Mouse (Mus musculus) layer of hippocampus, adult 8-10 months (tissue): ENCODE data around the gene Foxa2. TPM values are rescaled to one million over a fixed set of nuclear protein-coding genes. Genes with fewer than 3 reads are reported as not detected.

Experiments
- DNase-seq, 2 experiments: peaks; one replicate each; pipeline ENCODE4 v3.0.0; 2022; ENCODE audit warnings: low spot score in 2 of 2
- total RNA-seq, 4 experiments: library from RNA; stranded (reverse); gene quantifications; 2 replicates each; pipeline ENCODE4 v1.2.4; 2022

The Foxa2 gene
- not detected for total RNA-seq

DNA sequence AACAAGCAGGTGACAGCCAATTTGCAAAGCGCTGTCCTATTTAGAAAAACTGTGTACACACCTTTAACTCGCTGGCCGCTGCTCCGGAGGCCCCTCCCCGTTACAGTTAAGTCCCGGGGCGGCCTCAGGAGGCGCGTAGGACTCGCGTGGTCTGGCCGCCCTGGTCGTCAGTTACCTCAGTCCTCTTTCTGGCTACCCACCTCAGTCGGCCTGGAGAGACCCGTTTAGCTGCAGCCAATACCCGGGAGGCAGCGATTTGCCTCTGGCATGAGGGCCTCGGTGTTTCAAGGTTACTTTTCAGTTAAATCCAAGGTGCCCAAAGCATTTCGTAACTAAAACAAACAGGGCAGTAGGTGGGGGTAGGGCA lies at the start of gene Foxa2:
TSS of gene Foxa2 (minus strand) at position 171 of the 367 bp plus-strand sequence.
- no peak for DNase-seq

DNA sequence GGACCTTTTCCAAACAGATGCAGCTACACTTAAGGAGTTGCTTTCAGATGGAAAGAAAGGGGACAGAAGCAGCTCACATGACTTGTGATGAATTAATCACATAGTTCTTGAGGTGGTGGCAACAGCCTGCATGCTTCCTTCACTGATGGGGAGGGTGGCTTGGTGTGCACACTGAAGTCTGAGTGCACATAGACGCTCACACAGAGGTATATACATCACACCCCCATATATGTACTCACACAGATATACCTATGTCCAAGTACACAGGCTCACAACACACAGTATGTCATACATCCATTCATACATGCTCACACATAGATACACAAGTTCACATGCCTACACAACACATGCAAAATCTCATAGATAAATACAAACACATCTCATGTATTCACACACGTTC lies 45.3 kb upstream of the Foxa2 start:
- no peak for DNase-seq

DNA sequence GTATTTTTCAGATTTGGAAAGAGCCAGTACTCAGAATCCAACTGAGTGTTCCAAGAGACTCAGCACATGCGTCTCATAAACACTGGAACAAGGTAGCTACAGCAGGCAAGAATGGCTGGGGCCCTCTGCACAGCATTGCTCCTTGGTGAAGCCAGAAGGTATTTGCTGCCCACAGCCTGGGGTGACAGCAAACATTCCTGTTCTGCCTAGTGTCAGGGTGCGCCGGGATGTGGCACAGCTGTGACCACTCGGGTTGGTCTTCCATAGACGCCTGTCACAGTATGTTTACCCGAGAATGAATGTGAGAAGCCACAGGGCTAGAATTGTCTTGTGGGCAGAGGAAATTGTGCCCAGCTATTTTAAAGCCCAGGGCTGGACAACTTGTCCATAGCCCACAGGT lies 44.9 kb upstream of the Foxa2 start:
- no peak for DNase-seq

DNA sequence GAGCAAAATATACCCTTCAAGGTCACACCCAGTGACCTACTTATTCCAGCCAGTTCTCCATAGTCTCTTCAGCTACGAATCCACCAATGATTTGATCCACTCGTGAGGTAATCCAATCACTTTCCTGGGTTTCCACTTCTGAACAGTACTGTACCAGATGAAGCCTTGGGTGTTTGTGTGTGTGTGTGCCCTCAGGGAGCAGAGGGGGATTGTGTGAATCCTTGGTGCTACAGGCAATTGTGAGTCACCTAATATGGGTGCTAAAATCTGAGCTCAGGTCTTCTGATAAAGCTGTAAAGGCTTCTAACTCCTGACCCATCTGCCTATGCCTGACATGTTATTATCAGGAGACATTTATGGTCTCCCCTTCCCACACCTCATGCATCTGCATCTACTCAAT lies 43.3 kb upstream of the Foxa2 start:
- DNase-seq = no peak

DNA sequence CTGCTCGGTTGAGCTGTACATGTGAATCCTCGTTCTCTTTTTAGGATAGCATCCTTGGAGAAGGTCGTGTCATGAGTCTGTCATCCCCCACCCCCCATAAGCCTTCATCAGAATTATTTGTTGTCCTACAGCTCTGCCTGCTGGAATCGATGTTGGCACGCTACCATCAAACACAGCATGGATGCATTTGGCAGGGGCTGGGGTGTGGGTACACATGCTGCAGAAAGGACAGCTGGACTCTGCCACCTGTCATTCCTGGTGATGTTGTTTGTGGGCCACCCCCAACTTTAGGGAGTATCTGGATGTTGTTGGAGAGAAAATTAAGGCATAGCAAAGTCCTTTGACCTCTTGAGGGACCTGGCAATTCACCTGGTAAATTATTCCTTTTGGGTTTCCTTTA lies 38.8 kb upstream of the Foxa2 start:
- peak in 1 of 2 experiments; percentile 11 for DNase-seq

DNA sequence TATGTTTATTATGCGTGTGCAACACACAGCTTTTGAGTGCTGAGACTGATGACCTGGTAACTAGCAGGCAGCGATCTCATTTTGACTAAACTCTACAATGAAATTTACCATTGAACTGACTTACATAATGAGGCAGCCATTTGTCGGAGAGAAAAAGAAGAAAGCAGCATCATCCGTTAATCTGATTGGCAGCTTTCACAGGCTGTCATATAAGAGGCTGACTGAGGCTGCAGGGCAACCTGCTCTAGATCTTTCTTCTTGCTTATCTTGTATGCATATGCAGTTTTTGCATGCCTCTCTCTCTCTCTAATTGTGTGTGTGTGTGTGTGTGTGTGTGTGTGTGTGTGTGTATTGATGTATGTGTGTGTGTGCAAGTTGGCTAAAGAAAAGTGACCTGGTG lies 38.4 kb upstream of the Foxa2 start:
- no peak for DNase-seq

DNA sequence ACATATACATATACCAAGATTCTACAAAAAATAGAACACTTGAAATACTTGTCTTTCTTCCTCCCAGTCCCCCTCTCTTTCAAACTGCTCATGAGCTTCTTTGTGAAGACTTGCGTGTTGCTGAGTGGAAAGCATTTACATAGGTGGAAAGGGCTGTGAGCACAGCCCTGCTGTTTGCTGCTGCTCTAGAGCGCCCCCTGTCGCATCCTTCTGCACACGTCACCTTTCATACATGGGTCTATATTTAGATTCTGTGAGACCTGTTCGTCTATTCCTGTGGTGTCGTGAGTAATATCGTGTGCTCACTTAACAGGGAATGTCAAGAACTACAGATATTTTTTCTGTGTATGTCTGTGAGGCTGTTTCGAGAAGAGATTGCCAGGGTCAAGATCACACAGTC lies 35.5 kb upstream of the Foxa2 start:
- DNase-seq = peak in 1 of 2 experiments; percentile 9

DNA sequence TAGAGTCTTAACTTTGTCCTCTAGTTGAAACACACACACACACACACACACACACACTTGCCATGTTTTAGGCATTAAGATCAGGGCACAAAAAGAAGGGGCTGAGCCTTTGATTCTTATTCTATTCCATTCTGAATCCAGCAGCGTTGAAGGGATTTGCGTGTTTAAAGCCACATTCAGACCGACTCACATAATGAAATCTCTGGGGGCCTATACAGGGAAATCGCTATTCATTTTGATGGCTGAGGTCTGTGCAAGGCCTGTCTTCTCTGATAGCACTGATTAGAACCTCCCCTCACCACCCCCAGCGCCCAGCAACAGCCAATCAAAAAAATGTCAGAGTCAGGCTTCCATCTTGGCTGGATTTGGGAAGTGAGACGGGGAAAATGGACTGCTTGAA lies 13.9 kb upstream of the Foxa2 start:
- no peak for DNase-seq

DNA sequence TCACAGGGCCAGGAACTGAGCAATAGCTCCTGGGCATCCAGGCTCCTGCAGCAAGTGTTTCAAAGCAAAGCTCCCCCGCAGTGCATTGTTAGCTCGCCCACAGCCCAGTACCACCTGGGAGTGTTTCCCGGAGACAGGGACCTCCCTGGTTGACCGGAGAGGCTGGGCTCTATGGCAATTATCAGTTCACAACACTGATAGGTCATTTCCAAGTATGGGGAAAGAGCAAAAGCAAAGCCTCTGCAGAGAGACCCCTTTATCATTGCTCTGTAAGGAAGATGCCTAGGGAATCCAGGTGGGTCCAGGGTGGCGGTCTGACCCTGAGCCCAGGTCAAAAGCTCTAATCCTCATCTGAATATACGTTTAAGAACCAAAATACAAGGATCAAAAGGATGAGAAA lies 6.6 kb upstream of the Foxa2 start:
- no peak for DNase-seq

DNA sequence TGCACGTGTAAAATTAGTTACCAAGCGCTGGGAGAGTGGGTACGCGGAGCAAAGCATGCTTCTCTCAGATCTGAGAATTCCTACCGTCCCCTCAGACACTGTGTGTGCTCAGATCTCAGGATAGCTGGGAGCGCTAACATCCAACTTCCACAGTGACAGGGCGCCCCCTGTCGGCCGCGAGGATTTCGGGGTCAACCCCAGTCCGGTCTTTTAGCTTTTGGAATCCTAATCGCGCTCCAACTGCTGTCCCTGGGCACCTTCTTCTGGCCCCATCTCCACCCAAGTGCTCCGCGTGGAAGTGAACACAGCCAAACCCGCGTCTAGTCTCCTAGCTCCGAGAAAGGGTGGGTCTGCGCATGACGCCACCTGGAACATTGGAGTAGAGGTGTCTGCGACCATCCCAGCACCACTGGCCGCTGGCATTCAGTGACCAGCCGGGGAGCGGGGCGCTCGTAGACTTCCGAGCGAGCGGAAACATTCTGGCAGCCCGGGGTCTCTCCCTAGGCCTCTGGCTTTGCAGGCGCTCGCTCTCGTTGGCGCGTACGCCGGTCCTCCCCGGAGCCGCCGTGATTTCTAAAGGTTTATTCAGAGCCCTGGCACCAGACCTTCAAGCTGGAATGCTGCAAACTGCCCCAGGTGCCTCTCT lies 1.8 kb upstream of the Foxa2 start:
- peak in 1 of 2 experiments; percentile 34 for DNase-seq

DNA sequence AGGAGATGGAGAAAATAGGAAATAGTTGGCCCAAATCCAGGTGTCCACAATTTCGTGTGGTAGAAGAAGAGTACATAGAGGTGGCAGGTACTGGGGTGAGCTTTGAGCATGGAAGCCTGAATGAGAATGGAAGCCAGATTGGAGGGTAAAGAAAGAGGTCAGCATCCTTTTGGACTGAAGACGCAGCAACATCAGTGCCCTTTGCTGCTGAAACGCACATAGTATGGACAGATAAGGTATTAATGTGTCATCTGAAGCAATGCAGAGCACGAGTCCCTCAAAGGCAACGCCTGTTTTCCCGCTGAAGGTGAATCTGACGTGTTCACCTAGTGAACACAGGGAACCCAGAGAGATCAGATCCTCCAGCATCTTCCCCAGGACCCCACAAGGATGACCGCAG lies 842 bp upstream of the Foxa2 start:
- DNase-seq = no peak

DNA sequence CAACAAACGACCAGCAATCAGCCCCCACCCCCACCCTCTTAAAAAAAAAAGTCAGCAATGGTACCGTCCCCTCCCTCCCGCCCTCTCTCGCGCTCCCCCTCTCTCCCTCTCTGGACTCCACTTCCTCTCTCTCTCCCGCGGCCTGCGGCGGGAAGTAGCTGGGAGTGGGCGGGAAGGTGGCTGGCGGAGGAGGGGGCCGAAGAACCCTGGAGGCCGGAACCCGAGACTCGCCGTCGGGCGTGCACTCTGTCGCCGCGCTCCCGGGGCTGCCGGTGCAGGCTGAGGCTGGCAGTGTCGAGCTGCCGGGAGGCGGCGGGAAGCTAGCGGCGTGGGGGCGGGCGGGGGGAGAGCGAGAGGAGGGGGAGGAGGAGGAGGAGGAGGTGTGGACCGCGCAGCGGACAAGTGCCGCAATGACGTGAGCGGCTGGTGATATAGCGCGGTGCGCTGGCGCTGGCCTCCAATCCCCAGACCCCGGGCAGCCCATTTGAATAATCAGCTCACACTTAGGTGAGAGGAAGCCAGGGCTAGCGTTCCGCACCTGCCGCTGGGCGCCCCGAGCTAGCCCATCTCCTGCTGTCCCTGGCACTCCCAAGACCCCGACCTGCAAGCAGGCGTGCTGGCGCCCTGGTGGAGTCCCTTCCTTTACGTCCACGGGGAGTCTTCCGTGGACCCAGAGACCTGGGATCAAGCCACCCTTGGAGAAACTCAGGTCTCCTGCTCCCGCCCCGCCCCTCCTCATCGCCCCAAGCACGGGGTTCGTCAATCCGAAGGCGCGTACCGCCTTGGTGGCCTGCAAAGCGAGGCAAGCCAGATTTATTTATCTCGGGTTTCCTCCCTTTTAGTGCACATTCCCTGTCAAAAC lies 601 bp downstream of the Foxa2 start:
- DNase-seq = no peak

DNA sequence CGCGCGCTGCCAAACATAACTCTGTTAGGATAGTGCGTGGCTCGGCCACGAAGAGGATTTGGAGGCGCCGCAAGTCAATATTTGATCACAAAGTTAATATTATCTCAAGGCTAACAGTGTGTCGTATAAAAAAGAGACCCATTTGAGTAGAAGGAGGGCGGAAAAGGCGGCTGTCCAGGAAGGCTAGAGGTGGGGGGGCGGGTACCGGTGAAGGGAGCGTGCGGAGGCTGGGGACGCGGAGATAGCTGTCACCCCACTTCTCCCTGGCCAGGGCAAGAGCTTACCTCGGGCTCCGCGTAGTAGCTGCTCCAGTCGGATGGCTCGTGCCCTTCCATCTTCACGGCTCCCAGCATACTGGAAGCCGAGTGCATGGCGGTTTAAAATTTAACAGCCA lies 1.2 kb downstream of the Foxa2 start:
- no peak for DNase-seq

DNA sequence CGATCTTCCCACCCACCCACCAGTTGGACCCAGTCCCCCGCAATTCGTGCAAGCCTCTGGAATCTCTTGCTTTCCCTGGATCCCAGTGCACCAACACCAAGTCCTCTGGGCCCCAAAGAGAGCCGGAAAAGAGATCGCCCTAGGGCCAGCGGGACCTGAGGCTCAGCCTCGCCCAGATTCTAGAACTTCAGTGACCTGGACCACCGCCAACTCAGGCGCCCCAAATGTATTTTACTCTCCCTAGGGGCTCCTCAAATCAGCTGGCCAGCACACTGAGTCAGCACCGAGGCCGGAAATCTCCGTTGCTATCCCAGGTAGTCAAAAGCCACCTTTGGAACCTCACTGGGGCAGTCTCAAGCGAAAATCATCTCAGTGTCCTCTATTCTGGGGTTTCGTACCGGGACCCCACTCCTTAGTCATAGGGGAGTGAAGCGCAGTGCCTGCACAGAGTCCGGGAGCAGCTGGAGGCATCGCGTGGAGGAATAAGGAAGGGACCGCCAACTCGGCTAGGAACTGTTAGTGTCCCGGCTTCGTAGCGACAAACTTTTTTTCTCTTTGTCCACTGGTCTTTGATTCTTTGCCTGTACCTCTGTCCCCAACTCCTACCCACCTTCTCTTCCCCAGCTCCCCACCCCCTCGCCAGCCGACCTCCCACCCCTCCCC lies 1.8 kb downstream of the Foxa2 start:
- DNase-seq = no peak

DNA sequence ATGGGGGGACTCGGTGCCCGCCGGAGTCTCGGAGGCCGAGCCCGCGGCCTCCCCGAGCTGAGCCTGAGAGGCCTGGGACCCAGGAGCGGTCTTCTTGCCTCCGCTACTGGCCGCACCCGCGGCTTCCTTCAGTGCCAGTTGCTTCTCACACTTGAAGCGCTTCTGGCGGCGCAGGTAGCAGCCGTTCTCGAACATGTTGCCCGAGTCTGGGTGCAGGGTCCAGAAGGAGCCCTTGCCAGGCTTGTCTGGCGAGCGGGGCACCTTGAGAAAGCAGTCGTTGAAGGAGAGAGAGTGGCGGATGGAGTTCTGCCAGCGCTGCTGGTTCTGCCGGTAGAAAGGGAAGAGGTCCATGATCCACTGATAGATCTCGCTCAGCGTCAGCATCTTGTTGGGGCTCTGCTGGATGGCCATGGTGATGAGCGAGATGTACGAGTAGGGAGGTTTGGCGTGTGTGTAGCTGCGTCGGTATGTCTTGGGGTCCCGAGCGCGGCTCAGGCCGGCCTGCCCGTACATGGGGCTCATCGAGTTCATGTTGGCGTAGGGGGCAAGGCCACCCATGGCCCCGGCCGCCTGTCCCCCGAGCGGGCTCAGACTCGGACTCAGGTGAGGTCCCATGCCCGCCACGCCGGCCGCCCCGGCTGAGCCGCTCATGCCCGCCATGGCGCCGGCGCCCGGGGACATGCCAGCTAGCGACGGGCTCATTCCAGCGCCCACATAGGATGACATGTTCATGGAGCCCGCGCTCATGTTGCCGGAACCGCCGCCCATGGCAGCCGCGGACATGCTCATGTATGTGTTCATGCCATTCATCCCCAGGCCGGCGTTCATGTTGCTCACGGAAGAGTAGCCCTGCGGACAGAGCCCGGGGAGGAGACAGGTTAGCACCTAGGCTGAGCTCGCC lies 2.5 kb downstream of the Foxa2 start:
- DNase-seq = no peak

DNA sequence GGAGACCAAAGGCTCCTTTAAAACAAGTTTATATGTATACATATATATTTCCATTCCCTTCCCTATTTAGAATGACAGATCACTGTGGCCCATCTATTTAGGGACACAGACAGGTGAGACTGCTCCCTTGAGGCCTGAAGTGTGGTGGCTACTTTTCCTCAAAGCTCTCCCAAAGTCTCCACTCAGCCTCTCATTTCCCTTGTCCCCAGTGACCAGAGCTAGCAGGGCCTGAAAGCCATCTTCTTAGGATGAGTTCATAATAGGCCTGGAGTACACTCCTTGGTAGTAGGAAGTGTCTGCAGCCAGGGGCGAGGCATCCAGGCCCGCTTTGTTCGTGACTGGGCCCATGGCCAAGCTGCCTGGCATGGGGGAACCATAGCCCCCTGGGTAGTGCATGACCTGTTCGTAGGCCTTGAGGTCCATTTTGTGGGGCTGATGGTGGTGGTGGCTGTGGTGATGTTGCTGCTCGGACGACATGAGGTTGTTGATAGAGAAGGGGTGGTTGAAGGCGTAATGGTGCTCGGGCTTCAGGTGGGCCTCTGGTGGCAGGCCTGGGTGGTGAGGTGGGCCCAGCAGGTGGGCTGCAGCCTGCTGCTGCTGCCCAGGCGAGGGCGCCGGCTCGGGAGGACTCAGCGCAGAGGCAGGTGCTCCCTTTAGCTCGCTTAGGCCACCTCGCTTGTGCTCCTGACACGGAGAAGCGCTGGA lies 3.3 kb downstream of the Foxa2 start:
- no peak for DNase-seq

DNA sequence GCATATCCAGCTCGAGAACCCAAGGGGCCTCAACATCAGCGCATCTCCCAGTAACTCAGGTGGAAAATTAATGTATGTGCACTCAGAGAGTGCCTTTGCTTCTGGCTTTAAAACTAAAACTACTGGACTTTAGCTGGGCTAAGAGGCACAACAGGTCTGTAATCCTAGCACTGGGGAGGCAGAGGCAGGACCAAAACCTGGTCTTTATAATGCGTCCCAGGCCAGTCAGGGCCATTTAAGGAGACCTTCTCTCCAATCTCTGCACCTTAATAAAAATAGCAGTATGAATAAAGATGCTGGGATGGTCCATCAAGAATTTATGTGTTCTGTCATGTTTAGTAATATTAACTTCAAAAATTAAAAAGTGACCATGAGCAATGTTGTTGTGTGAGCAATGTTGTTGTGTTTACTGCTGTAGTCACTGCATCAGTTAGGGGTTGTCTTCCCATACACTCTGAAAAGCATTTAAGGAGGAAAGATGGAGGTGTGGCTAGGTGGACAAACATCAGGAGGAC lies 4.6 kb downstream of the Foxa2 start:
- no peak for DNase-seq

DNA sequence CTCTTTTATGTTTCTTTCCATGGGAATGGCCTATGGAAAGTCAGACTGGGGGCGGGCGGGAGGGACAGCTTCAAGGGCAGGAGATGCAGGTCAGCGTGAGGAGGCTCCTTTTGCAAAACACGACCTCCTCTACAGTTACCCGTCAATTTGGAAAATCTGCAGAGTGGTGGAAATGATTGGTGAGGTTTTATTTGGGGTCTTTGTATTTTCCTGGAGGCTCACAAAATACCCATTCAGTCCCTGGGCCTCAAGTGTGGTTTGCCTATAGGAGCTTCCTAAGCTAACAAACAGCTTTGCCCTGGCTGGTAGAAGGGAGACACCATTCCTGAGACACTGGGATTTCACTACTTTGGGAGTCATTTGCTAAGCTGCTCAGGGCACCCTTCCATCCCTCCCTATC lies 5.4 kb downstream of the Foxa2 start:
- DNase-seq = no peak

DNA sequence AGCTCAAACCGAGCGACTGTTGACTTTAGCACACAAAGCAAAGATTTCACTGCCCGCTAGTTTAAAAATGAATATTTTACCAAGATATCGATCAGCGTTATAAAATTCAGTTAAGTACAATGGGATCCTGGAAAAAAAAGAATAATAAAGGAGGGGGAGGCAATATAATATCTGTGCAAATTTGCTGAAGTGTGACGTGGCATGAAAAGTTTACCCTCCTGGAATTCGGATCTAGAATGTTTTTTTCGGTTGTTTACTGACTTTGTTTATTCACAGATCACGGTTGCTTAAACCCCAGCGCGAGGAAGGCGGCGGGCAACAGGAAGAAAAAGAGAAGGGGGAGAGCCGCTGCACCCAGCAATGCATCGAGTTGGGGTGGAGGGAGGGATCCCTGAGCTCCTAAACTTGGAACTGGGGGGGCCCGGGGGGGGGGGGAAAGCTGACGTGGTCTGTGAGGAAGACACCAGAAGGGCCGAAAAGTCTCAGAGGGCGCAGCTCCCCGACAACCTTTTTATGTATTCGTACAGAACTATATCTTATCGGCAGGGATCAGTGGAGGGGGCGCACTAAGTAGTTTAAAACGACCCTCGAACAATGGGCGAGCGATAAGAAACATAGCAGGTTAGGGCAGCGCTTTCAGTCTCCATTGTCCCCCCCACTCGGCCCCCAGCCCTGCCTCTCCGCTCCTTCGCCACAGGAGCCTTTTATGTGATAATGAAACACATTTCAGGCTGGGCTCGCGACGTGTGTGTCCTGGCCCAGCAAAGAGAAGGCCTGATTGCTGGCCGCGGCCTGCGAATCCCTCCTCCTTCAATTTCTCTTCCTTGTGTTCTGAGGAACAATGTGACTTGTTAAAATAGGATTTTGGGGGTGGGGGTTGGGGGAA lies 6.3 kb downstream of the Foxa2 start:
- no peak for DNase-seq
